Mouse (Mus musculus) hindbrain, embryonic 11.5 days (tissue): ENCODE data around the gene Nav3. TPM values are rescaled to one million over a fixed set of nuclear protein-coding genes. Genes with fewer than 3 reads are reported as not detected.
A peak's percentile ranks its signal among the peaks of the same experiment; 100 is the strongest.

Source experiments
- ATAC-seq: fragments of 200-750 bp; cut with Nextera tagmentation; 2 replicates; pipeline ENCODE4 v1.8.0; 2017; ENCODE audit warnings: mild to moderate bottlenecking, moderate TSS enrichment, moderate library complexity; ENCODE audit not compliant: low FRiP score
- DNase-seq: peaks from one replicate; pipeline ENCODE4 v3.0.0-alpha.2; 2015; ENCODE audit warnings: low spot score
- H3K27ac ChIP-seq: fragments of 300-500 bp; sonication (generic); 2 replicates; pipeline ENCODE4 v1.5.1; 2014; ENCODE audit warnings: mild to moderate bottlenecking, low read depth, low read length
- H3K27me3 ChIP-seq: fragments of 300-500 bp; sonication (generic); 2 replicates; pipeline ENCODE4 v1.6.1; 2014; ENCODE audit warnings: mild to moderate bottlenecking, low read length, moderate library complexity, mixed read lengths; ENCODE audit not compliant: control insufficient read depth, insufficient read depth
- H3K36me3 ChIP-seq: fragments of 300-500 bp; sonication (generic); 2 replicates; pipeline ENCODE4 v1.6.1; 2014; ENCODE audit warnings: mild to moderate bottlenecking, low read length, moderate library complexity, mixed read lengths; ENCODE audit not compliant: control insufficient read depth, insufficient read depth
- H3K4me1 ChIP-seq: fragments of 300-500 bp; sonication (generic); replicated peaks from 2 replicates; pipeline ENCODE4 v1.6.1; 2014; ENCODE audit warnings: low read length, mixed read lengths; ENCODE audit not compliant: control insufficient read depth, insufficient read depth
- H3K4me2 ChIP-seq: fragments of 300-500 bp; sonication (generic); replicated peaks from 2 replicates; pipeline ENCODE4 v1.6.1; 2014; ENCODE audit warnings: mild to moderate bottlenecking, low read depth, low read length
- H3K4me3 ChIP-seq: fragments of 300-500 bp; sonication (generic); 2 replicates; pipeline ENCODE4 v1.5.1; 2014; ENCODE audit warnings: low read depth, low read length
- H3K9ac ChIP-seq: fragments of 300-500 bp; sonication (generic); 2 replicates; pipeline ENCODE4 v1.6.1; 2014; ENCODE audit warnings: low read depth, low read length
- H3K9me3 ChIP-seq: fragments of 300-500 bp; sonication (generic); 2 replicates; pipeline ENCODE4 v1.6.1; 2016; ENCODE audit warnings: low read length; ENCODE audit not compliant: control insufficient read depth
- WGBS: fragments of 180-500 bp; shearing (Covaris S2); extraction: QIAGEN DNeasy Blood & Tissue Kit; methylation state at CpG from one replicate; pipeline ENCODE4 v1.1.7; 2014; 5-methylcytosine and 5-hydroxymethylcytosine counted together
- polyA plus RNA-seq: library from polyadenylated mRNA; unstranded; fragments of >200 nt; fragmentation: Nextera tagmentation; extraction: Ambion mirVana; gene quantifications from 2 replicates; pipeline ENCODE4 v1.2.1, GENCODE M21; 2014

Gene Nav3
- polyA plus RNA-seq, 1 experiment from 2014 or later, result 9.2 TPM

DNA sequence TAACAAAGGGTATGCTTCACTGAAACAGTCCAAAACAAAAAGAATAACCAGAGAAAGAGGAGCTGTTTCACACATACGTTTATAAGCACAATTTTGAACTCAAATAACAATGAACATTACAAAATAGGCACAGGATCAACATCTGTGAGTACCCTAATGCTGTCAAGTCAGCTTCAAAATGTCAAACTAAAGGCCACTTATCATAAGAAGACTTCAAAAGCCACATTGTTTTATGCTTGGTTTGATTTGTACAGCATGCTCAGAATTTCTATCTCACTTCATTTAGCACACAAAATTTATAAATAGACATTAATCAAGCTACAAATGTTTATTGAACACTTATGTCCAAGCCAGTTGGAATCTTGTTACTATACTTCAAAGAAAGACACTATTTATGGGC is 299.6 kb downstream of the Nav3 start:
- no peak for ATAC-seq

DNA sequence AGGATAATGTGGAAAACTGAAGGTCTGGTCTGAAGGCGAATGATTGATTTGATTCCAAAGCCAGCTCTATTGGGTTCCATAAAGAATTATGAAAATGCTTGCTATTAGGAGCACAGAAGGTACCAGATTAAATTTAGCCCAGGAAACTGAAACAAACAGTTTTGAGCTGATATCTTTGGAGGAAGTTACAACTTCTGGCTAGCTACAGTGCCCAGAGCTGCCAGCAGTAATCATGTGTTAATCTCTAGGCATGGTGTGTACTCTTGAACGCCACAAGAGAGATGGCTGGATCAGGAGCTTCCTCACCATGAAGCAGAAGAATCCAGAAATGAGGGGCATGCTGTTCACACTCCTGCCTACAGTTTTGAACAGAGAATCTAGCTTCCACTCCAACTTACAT is 300.5 kb downstream of the Nav3 start:
- no peaks in the 10 kb centered on the region for H3K27me3 ChIP-seq
- H3K9me3 ChIP-seq, result no peaks in the 10 kb centered on the region
- no peaks in the 10 kb centered on the region for H3K4me1 ChIP-seq
- no peak for DNase-seq
- no peak overlapping the region for H3K27ac ChIP-seq
- no peak overlapping the region for H3K4me3 ChIP-seq
- WGBS, result 88% methylated on average over 2 of the region's 2 CpGs
- no peak for ATAC-seq
- H3K4me2 ChIP-seq, result no peak overlapping the region
- H3K9ac ChIP-seq, result no peak overlapping the region
- H3K36me3 ChIP-seq, result no peaks in the 10 kb centered on the region

More for the DNA sequence above, 299.6 kb downstream of the Nav3 start:
- Histone ChIP-seq H3K27ac (no peak overlapping the region), H3K36me3 (no peaks in the 10 kb centered on the region), H3K9me3 (no peaks in the 10 kb centered on the region), H3K4me1 (no peaks in the 10 kb centered on the region), H3K27me3 (no peaks in the 10 kb centered on the region), H3K9ac (no peak overlapping the region), H3K4me3 (no peak overlapping the region), H3K4me2 (no peak overlapping the region)
- DNase-seq, result no peak
- 64% methylated on average over 1 of the region's 1 CpGs for WGBS

DNA sequence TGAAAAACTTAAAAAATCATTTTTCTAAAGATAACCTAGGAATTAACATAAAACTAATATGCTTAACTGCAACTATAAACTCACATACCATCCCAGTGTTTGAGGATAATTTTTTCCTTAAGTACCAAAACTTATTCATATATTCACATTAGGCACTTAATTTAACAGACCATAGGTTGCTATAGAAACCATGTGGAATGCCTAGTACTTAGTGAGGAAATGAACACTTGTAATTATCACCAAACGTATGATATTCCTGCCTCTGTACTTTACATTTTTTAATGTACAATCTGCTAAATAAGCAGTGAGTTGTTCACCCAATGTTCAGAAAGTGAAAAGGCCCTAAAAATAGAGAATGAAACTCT is 301.1 kb downstream of the Nav3 start:
- no peaks in the 10 kb centered on the region for H3K4me1 ChIP-seq
- 0 out of 2 replicates have a peak, but pooled peaks have one; percentile 23 for ATAC-seq
- no peak overlapping the region for H3K9ac ChIP-seq
- H3K36me3 ChIP-seq, result no peaks in the 10 kb centered on the region
- 56% methylated on average over 1 of the region's 1 CpGs for WGBS
- no peak overlapping the region for H3K4me3 ChIP-seq
- no peaks in the 10 kb centered on the region for H3K27me3 ChIP-seq
- H3K9me3 ChIP-seq, result no peaks in the 10 kb centered on the region
- no peak for DNase-seq
- H3K27ac ChIP-seq, result no peak overlapping the region
- no peak overlapping the region for H3K4me2 ChIP-seq

DNA sequence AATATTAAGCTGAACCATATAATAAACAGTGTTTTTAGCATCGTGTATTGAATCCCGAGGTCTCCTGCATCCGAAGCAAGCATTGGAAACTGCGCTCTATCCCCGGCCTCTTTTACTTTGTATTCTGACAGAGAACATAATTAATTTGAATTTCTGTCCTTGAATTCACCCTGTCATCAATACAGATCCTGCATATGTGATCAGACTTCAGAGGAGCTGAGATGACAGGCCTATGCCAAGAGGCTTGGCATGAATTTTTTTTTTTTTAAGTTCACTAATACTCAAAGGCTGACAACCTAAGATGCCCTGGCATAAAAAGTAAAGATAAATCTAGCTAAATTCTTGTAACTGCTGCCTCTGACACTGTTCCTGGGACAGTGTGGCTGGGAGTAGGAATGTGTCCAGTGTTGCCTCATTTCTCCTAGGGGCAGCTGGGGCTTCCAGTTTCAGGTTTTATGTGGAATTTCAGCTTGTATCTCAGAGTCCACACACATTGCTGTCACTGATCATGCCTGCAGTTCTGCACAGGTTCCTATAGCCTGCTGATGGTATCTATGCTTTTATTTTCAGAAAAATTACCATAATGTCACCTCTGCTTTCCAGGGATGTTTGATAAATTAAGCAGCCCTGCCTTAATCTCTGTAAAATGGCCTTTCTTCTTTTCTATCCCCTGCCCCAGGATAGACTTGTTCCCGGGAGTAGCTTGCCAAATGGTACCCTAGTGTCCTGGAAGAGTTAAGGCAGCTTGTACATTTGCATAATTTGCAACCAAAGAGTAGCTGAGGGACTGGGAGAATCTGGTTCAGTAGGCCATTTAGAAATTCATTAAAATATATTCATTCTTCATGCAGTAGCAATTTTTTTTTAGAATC is 301.8 kb downstream of the Nav3 start:
- Histone ChIP-seq H3K4me2 (no peak overlapping the region), H3K4me3 (no peak overlapping the region), H3K9me3 (no peaks in the 10 kb centered on the region), H3K9ac (no peak overlapping the region), H3K36me3 (no peaks in the 10 kb centered on the region), H3K4me1 (no peaks in the 10 kb centered on the region), H3K27ac (no peak overlapping the region), H3K27me3 (no peaks in the 10 kb centered on the region)
- DNase-seq (no peak), ATAC-seq (peak; percentile 76)
- WGBS, result 77% methylated on average over 6 of the region's 6 CpGs

DNA sequence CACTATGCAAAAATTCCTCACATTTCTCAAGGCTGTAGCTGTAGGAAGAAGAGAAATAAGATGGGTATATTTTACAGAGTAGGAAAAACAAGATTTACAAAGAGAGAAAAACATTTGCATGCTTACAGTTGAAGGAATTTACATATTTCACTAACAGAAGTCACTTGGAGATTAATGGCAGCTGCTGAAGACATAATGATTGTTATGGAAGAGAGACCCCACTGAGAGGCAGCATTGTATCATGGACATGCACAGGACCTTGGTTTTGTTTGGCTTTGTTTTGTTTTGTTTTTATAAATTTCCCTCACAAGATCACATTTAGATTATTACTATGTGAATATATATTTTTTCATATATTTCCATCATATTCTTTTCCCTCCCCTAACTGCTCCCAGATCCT is 335.4 kb downstream of the Nav3 start:
- ATAC-seq (no peak), DNase-seq (no peak)
- H3K9me3 ChIP-seq, result no peaks in the 10 kb centered on the region
- H3K4me3 ChIP-seq, result no peak overlapping the region
- no peaks in the 10 kb centered on the region for H3K36me3 ChIP-seq
- H3K4me1 ChIP-seq, result no peaks in the 10 kb centered on the region
- no peak overlapping the region for H3K27ac ChIP-seq
- H3K27me3 ChIP-seq, result no peaks in the 10 kb centered on the region
- H3K4me2 ChIP-seq, result no peak overlapping the region
- H3K9ac ChIP-seq, result no peak overlapping the region

DNA sequence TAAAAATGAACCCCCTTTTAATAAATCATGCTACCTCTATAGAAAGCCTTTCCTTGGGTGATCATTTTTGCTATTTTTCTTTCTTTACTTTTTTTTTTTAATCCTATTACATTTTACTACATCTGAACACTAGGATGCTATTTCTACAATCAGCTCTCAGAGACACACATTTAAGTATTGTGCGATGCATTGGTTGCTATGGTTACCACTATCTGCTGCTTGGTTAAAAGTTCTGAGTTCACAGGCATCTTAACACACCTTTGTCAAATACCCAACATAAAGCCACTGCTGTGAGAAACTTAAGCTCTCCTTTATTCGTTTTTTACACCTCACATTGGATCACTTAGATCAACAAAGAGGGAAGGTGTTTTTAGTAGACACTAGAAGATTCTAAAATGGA is 338.7 kb downstream of the Nav3 start:
- no peaks in the 10 kb centered on the region for H3K27me3 ChIP-seq
- H3K4me2 ChIP-seq, result no peak overlapping the region
- H3K36me3 ChIP-seq, result no peaks in the 10 kb centered on the region
- no peak for DNase-seq
- no peak for ATAC-seq
- H3K4me1 ChIP-seq, result no peaks in the 10 kb centered on the region
- H3K27ac ChIP-seq, result no peak overlapping the region
- 80% methylated on average over 2 of the region's 2 CpGs for WGBS
- no peaks in the 10 kb centered on the region for H3K9me3 ChIP-seq
- no peak overlapping the region for H3K4me3 ChIP-seq
- H3K9ac ChIP-seq, result no peak overlapping the region

DNA sequence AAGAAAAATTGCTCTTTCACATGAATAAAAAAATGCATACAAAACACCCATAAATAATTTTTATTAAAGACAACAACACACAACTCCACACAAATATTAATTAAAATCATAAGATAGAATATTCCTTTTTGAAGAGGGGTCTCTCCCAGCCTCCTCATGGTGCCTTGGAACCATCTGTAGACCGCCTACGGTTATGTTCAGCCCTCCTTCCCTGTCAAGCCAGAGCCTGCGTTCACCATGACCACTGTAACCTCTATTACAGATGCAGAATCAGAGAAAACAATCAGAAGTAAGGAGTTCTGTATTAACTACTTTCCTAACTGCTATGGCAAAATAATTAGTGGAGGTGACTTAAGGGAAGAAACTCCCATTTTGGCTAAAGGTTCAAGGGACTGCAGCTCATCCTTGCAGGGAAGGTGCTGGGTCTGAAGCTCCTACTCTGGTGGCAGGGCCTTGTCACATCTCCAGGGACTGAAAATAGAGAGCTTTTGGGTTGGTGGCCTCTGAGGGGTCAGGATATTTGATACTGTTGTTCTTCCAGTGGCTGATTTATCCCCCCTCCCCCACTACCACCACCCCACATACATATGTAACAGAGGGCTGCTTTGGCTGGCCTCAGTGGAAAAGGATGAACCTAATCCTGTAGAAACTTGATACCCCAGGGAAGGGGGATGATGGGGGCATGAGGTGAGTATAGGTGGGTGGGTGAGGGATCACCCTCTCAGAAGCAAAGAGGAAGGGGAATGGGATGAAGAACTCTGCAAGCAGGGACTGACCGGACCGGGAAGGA is 343.1 kb downstream of the Nav3 start:
- H3K27me3 ChIP-seq, result no peaks in the 10 kb centered on the region
- peak; percentile 33 for ATAC-seq
- no peaks in the 10 kb centered on the region for H3K9me3 ChIP-seq
- H3K4me2 ChIP-seq, result no peak overlapping the region
- 66% methylated on average over 5 of the region's 5 CpGs for WGBS
- no peaks in the 10 kb centered on the region for H3K36me3 ChIP-seq
- no peak overlapping the region for H3K27ac ChIP-seq
- H3K4me3 ChIP-seq, result no peak overlapping the region
- H3K9ac ChIP-seq, result no peak overlapping the region
- no peak for DNase-seq
- H3K4me1 ChIP-seq, result no peaks in the 10 kb centered on the region

DNA sequence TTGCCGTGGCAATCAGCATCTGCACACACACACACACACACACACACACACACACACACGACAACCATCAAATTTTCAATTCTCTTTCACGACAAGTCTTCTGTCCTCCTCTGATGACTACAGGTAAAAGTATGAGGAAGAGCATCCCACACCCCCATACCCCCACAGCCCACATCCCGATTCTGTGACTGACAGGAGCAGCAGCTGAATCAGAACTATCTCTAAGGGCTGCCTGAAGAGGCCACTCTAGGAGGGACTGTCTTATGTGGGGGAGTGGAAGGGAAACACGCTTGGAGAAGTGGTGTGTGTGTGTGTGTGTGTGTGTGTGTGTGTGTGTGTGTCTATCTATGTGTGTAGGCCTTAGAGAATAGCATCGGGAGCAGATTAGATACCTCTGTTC is 352.7 kb downstream of the Nav3 start:
- no peak for ATAC-seq
- H3K4me2 ChIP-seq, result no peak overlapping the region
- H3K4me1 ChIP-seq, result no peaks in the 10 kb centered on the region
- 86% methylated on average over 6 of the region's 6 CpGs for WGBS
- no peak for DNase-seq
- H3K4me3 ChIP-seq, result no peak overlapping the region
- H3K27me3 ChIP-seq, result no peaks in the 10 kb centered on the region
- H3K9ac ChIP-seq, result no peak overlapping the region
- H3K36me3 ChIP-seq, result no peaks in the 10 kb centered on the region
- no peaks in the 10 kb centered on the region for H3K9me3 ChIP-seq
- H3K27ac ChIP-seq, result no peak overlapping the region

DNA sequence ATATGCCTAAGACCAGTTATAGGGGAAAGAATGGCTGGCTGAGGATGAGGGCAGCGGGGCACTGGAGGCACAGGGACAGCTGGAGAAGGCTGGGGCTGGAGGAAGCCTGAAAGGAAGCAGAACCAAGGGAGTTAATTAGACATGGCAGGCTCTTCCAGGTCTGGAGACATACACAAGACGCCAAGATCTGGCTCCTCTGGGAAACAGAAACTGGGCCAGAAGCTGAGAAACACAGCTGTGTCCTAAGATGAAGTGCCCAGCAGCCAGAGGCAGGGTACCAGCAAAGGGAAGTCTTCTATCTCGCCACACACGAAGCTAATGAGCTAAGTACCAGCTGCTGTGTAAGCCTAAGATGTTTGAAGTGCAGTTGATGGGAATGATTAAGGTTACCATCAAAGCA is 353.8 kb downstream of the Nav3 start:
- Histone ChIP-seq H3K4me1 (no peaks in the 10 kb centered on the region), H3K27ac (no peak overlapping the region), H3K4me3 (no peak overlapping the region), H3K9me3 (no peaks in the 10 kb centered on the region), H3K4me2 (no peak overlapping the region), H3K36me3 (no peaks in the 10 kb centered on the region), H3K9ac (no peak overlapping the region), H3K27me3 (no peaks in the 10 kb centered on the region)
- DNase-seq (no peak), ATAC-seq (peak; percentile 65)
- 55% methylated on average over 4 of the region's 4 CpGs for WGBS
